Mouse (Mus musculus): Measurements from ENCODE around the gene Ndufa11. TPM values are rescaled to one million over a fixed set of nuclear protein-coding genes. Genes with fewer than 3 reads are reported as not detected.

Gene Ndufa11
- total and polyA plus RNA-seq, 3 experiments = 748 to 1,786 (median 906) TPM

DNA sequence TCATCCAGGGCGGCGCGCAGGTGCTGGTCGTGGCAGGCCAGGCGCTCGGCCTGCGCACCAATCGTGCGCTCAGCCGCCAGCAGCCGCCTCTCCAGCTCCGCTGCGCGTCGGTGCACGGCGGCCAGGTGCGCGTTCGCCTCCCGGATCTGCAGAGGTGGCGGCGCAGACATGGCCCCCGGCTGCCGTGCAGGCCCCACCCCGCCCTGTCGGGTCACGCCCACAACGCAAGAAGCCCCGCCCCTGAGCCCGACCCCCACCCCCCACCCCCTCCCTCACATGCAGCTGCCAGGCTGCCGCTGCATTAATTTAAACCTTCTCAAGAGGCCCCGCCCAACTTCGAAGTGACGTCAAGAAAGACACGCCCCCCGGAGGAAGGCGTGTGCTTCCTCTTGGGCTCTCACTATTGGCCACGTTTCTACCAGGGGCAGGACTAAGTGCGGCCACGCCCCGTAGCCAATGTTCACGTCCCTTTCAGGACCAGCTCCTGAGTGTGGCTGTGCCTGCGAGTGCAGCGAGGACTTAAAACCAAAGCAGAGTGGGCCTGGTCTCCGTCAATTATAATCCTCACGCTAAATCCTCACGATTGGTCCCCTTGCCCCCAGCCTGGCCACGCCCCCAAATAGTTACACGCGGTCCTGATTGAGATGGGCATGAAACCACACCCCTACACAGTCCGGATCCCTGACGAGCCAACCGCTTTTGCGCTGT, 758 bp upstream of the Ndufa11 start:
- Histone ChIP-seq H3K4me3 (peak overlapping the region; percentile 79), H3K9ac (ENCODE audit: low read depth, low read length) (peak overlapping the region; percentile 85), H3K79me2 (replicated peaks; ENCODE audit: control insufficient read depth, insufficient read depth, low read length) (0 out of 2 replicates have a peak, but pooled peaks cover 3% of the 10 kb centered on the region), H3K36me3 (ENCODE audit: control insufficient read depth, insufficient read depth, low read length) (no peaks in the 10 kb centered on the region), H3K27me3 (ENCODE audit: control insufficient read depth, insufficient read depth, low read length) (no peaks in the 10 kb centered on the region), H3K27ac (peak overlapping the region; percentile 97), H3K4me1 (ENCODE audit: control insufficient read depth, insufficient read depth, low read length) (peaks cover 4% of the 10 kb centered on the region)
- WGBS = under 1% methylated on average over 55 of the region's 55 CpGs
- TF ChIP-seq CTCF (IDR thresholded peaks at IDR 0.05) (no peak), POLR2A (IDR thresholded peaks at IDR 0.05; ENCODE audit: insufficient read depth, low read depth, low read length) (peak; percentile 78)
- peak; percentile 95 to 97 for DNase-seq
- intact Hi-C loops (cut with DNase I) = loop anchor here (2.0 to 5.0 kb wide), 5 partner anchors 44 to 115 kb away; partner anchors contain the start of genes Catsperd, Lonp1, Ranbp3 and Rfx2

GRCm38 (mm10) chr17:56722441-56722840, 4.9 kb downstream of the Ndufa11 start:
- H3K79me2 ChIP-seq (replicated peaks; ENCODE audit: control insufficient read depth, insufficient read depth, low read length) = 0 out of 2 replicates have a peak, but pooled peaks cover 3% of the 10 kb centered on the region
- peaks cover 3% of the 10 kb centered on the region for H3K4me1 ChIP-seq (ENCODE audit: control insufficient read depth, insufficient read depth, low read length)
- H3K27me3 ChIP-seq (ENCODE audit: control insufficient read depth, insufficient read depth, low read length) = no peaks in the 10 kb centered on the region
- H3K4me3 ChIP-seq = no peak overlapping the region
- no peaks in the 10 kb centered on the region for H3K36me3 ChIP-seq (ENCODE audit: control insufficient read depth, insufficient read depth, low read length)
- TF ChIP-seq CTCF (IDR thresholded peaks at IDR 0.05) (no peak), EP300 (IDR thresholded peaks at IDR 0.05; ENCODE audit: insufficient read depth, low read depth, low read length) (no peak)
- no peak overlapping the region for H3K27ac ChIP-seq
- WGBS = 67% methylated on average over 5 of the region's 5 CpGs
- H3K9ac ChIP-seq (ENCODE audit: low read depth, low read length) = no peak overlapping the region
- peak in 1 of 2 experiments; percentile 20 for DNase-seq
- intact Hi-C loops (cut with DNase I) = no loop called here

GRCm38 (mm10) chr17:56723419-56724161, 6.0 kb downstream of the Ndufa11 start:
- Histone ChIP-seq H3K4me3 (no peak overlapping the region), H3K9ac (ENCODE audit: low read depth, low read length) (no peak overlapping the region), H3K36me3 (ENCODE audit: control insufficient read depth, insufficient read depth, low read length) (no peaks in the 10 kb centered on the region), H3K4me1 (ENCODE audit: control insufficient read depth, insufficient read depth, low read length) (peaks cover 3% of the 10 kb centered on the region), H3K27me3 (ENCODE audit: control insufficient read depth, insufficient read depth, low read length) (no peaks in the 10 kb centered on the region), H3K27ac (no peak overlapping the region), H3K79me2 (replicated peaks; ENCODE audit: control insufficient read depth, insufficient read depth, low read length) (0 out of 2 replicates have a peak, but pooled peaks cover 1% of the 10 kb centered on the region)
- 77% methylated on average over 11 of the region's 11 CpGs for WGBS
- DNase-seq = no peak
- intact Hi-C loops (cut with DNase I) = no loop called here
- no peak for TF ChIP-seq POLR2A (IDR thresholded peaks at IDR 0.05; ENCODE audit: insufficient read depth, low read depth, low read length)
- no peak for TF ChIP-seq CTCF (IDR thresholded peaks at IDR 0.05)
- no peak for TF ChIP-seq EP300 (IDR thresholded peaks at IDR 0.05; ENCODE audit: insufficient read depth, low read depth, low read length)

GRCm38 (mm10) chr17:56727029-56727649, 9.6 kb downstream of the Ndufa11 start:
- H3K27ac ChIP-seq = no peak overlapping the region
- no peak for DNase-seq
- no peak overlapping the region for H3K4me3 ChIP-seq
- H3K27me3 ChIP-seq (ENCODE audit: control insufficient read depth, insufficient read depth, low read length) = no peaks in the 10 kb centered on the region
- TF ChIP-seq EP300 (IDR thresholded peaks at IDR 0.05; ENCODE audit: insufficient read depth, low read depth, low read length) = no peak
- TF ChIP-seq CTCF (IDR thresholded peaks at IDR 0.05) = no peak
- TF ChIP-seq POLR2A (IDR thresholded peaks at IDR 0.05; ENCODE audit: insufficient read depth, low read depth, low read length) = no peak
- 26% methylated on average over 7 of the region's 7 CpGs for WGBS
- no peaks in the 10 kb centered on the region for H3K36me3 ChIP-seq (ENCODE audit: control insufficient read depth, insufficient read depth, low read length)
- H3K79me2 ChIP-seq (replicated peaks; ENCODE audit: control insufficient read depth, insufficient read depth, low read length) = no peaks in the 10 kb centered on the region
- intact Hi-C loops (cut with DNase I) = no loop called here
- H3K4me1 ChIP-seq (ENCODE audit: control insufficient read depth, insufficient read depth, low read length) = peaks cover 2% of the 10 kb centered on the region
- H3K9ac ChIP-seq (ENCODE audit: low read depth, low read length) = no peak overlapping the region

GRCm38 (mm10) chr17:56727659-56728058, 10.1 kb downstream of the Ndufa11 start:
- no peaks in the 10 kb centered on the region for H3K27me3 ChIP-seq (ENCODE audit: control insufficient read depth, insufficient read depth, low read length)
- DNase-seq = peak in 1 of 2 experiments; percentile 17
- no peaks in the 10 kb centered on the region for H3K36me3 ChIP-seq (ENCODE audit: control insufficient read depth, insufficient read depth, low read length)
- peaks cover 2% of the 10 kb centered on the region for H3K4me1 ChIP-seq (ENCODE audit: control insufficient read depth, insufficient read depth, low read length)
- TF ChIP-seq EP300 (IDR thresholded peaks at IDR 0.05; ENCODE audit: insufficient read depth, low read depth, low read length) (no peak), CTCF (IDR thresholded peaks at IDR 0.05) (no peak), POLR2A (IDR thresholded peaks at IDR 0.05; ENCODE audit: insufficient read depth, low read depth, low read length) (no peak)
- H3K27ac ChIP-seq = no peak overlapping the region
- whole genome bisulfite sequencing = 20% methylated on average over 12 of the region's 12 CpGs
- H3K9ac ChIP-seq (ENCODE audit: low read depth, low read length) = no peak overlapping the region
- no peaks in the 10 kb centered on the region for H3K79me2 ChIP-seq (replicated peaks; ENCODE audit: control insufficient read depth, insufficient read depth, low read length)
- no peak overlapping the region for H3K4me3 ChIP-seq
- intact Hi-C loops (cut with DNase I) = no loop called here
